ENCODE assay signal across 15 mouse cellular contexts in genomic region chr14:122483024-122483385, GRCm38 (mm10). TPM values are rescaled to one million over a fixed set of nuclear protein-coding genes. Genes with fewer than 3 reads are reported as not detected.
DNase-seq lines count a peak whose midpoint lies in the region; ATAC-seq lines count a peak whose summit lies in the region.
"Had no signal": no experiment of that assay in that cellular context is flagged by ENCODE, and none has a peak within 500 bp of the region (broad histone marks: within the 10 kb centered on the region; RNA-seq: fewer than 3 reads in every experiment).

No protein-coding gene starts in this region.

- peak overlapping the region; percentile 68 for H3K9ac ChIP-seq in forebrain, embryonic 13.5 days
- H3K9ac ChIP-seq in neural tube, embryonic 12.5 days = peak overlapping the region; percentile 52
- H3K9ac ChIP-seq: embryonic facial prominence, embryonic 15.5 days had no signal

- H3K9me3 ChIP-seq in forebrain, embryonic 13.5 days (replicated peaks) = no peaks in the 10 kb centered on the region
- no peaks in the 10 kb centered on the region for H3K9me3 ChIP-seq in limb, embryonic 10.5 days (replicated peaks)
- no peaks in the 10 kb centered on the region for H3K9me3 ChIP-seq in neural tube, embryonic 12.5 days
- H3K9me3 ChIP-seq: embryonic facial prominence, embryonic 15.5 days had no signal

- H3K27me3 ChIP-seq in forebrain, embryonic 13.5 days = peaks cover 78% of the 10 kb centered on the region
- peaks cover 80% of the 10 kb centered on the region for H3K27me3 ChIP-seq in limb, embryonic 10.5 days (ENCODE audit: low read depth, poor library complexity, severe bottlenecking)
- H3K27me3 ChIP-seq in neural tube, embryonic 12.5 days (replicated peaks) = peaks cover 66% of the 10 kb centered on the region

- WGBS in forebrain, embryonic 13.5 days = 12% methylated on average over 5 of the region's 5 CpGs
- under 1% methylated on average over 5 of the region's 5 CpGs for WGBS in limb, embryonic 10.5 days
- 3% methylated on average over 5 of the region's 5 CpGs for WGBS in neural tube, embryonic 12.5 days

- peaks cover 52% of the 10 kb centered on the region for H3K4me1 ChIP-seq in forebrain, embryonic 13.5 days
- H3K4me1 ChIP-seq in limb, embryonic 10.5 days = peaks cover 84% of the 10 kb centered on the region
- peaks cover 13% of the 10 kb centered on the region; the same call in 1 of the 2 replicates for H3K4me1 ChIP-seq in neural tube, embryonic 12.5 days

- no peak for ATAC-seq in cerebellum, adult (ENCODE audit: insufficient number of reproducible peaks, low FRiP score, low TSS enrichment)
- no peak for ATAC-seq in forebrain, embryonic 13.5 days
- ATAC-seq in neural tube, embryonic 12.5 days (ENCODE audit: low FRiP score, low read depth) = no peak
- ATAC-seq: intestine, postnatal 0 days had no signal

- H3K4me2 ChIP-seq in forebrain, embryonic 13.5 days = peak overlapping the region; percentile 57
- H3K4me2 ChIP-seq in neural tube, embryonic 12.5 days (replicated peaks) = peak overlapping the region; percentile 73
- H3K4me2 ChIP-seq: embryonic facial prominence, embryonic 15.5 days had no signal

- peak; percentile 34 for DNase-seq in cerebellum, adult 8-10 months
- DNase-seq in limb, embryonic 10.5 days (ENCODE audit: low spot score) = peak; percentile 56
- no peak for DNase-seq in yolk sac, embryonic 10.5 days (ENCODE audit: low spot score)
- no peak for DNase-seq in thymus, postnatal 14 days
- DNase-seq in frontal cortex, postnatal 25 days (ENCODE audit: low spot score in 2 of 2) = no peak
- DNase-seq: gastrocnemius, postnatal 10 days; right cerebral cortex, postnatal 4 days had no signal

- H3K4me3 ChIP-seq in forebrain, embryonic 13.5 days = peak overlapping the region; percentile 35
- peak overlapping the region; percentile 88 for H3K4me3 ChIP-seq in limb, embryonic 10.5 days
- H3K4me3 ChIP-seq in neural tube, embryonic 12.5 days = peak overlapping the region; percentile 28
- H3K4me3 ChIP-seq: embryonic facial prominence, embryonic 15.5 days had no signal

- H3K36me3 ChIP-seq in forebrain, embryonic 13.5 days (ENCODE audit: poor library complexity, severe bottlenecking) = peaks cover 9% of the 10 kb centered on the region; the same call in 1 of the 2 replicates
- peaks cover 11% of the 10 kb centered on the region for H3K36me3 ChIP-seq in limb, embryonic 10.5 days
- H3K36me3 ChIP-seq in neural tube, embryonic 12.5 days = no peaks in the 10 kb centered on the region
- H3K36me3 ChIP-seq: embryonic facial prominence, embryonic 15.5 days had no signal

- H3K27ac ChIP-seq in forebrain, embryonic 13.5 days = peak overlapping the region; percentile 86
- H3K27ac ChIP-seq in limb, embryonic 10.5 days = peak overlapping the region; percentile 83
- no peak overlapping the region for H3K27ac ChIP-seq in neural tube, embryonic 12.5 days
- H3K27ac ChIP-seq: embryonic facial prominence, embryonic 15.5 days had no signal

RNA-seq across cellular contexts. Expression of gene Gm10837, which starts 7.4 kb away (rescaled TPM):
- 0.48 and 0.56 TPM in 2 replicates for polyA plus RNA-seq in forebrain, embryonic 13.5 days (2015; fragmentation: Nextera tagmentation; extraction: Ambion mirVana)
- not detected in 2 replicates for polyA plus RNA-seq in limb, embryonic 10.5 days (2016; fragmentation: Nextera tagmentation; extraction: Ambion mirVana)
- polyA plus RNA-seq in neural tube, embryonic 12.5 days (2016; fragmentation: Nextera tagmentation; extraction: Ambion mirVana) = 0.57 and 0.68 TPM in 2 replicates
- polyA plus RNA-seq: embryonic facial prominence, embryonic 15.5 days; heart, embryonic 14.5 days; intestine, postnatal 0 days; liver, adult 2 months; stomach, embryonic 16.5 days had no signal

RNA-seq across cellular contexts. Expression of gene Zic2, which starts 7.8 kb away (rescaled TPM):
- polyA plus RNA-seq in forebrain, embryonic 13.5 days (2015; fragmentation: Nextera tagmentation; extraction: Ambion mirVana) = 10.1 and 12.0 TPM in 2 replicates
- polyA plus RNA-seq in limb, embryonic 10.5 days (2016; fragmentation: Nextera tagmentation; extraction: Ambion mirVana) = 5.0 and 5.1 TPM in 2 replicates
- polyA plus RNA-seq in neural tube, embryonic 12.5 days (2016; fragmentation: Nextera tagmentation; extraction: Ambion mirVana) = 11.6 and 13.4 TPM in 2 replicates
- polyA plus RNA-seq: heart, embryonic 14.5 days; intestine, postnatal 0 days; liver, adult 2 months; stomach, embryonic 16.5 days had no signal

RNA-seq across cellular contexts. Expression of gene Zic5, which starts 17.5 kb away (rescaled TPM):
- 17.3 and 19.5 TPM in 2 replicates for polyA plus RNA-seq in forebrain, embryonic 13.5 days (2015; fragmentation: Nextera tagmentation; extraction: Ambion mirVana)
- polyA plus RNA-seq in limb, embryonic 10.5 days (2016; fragmentation: Nextera tagmentation; extraction: Ambion mirVana) = 13.8 and 14.9 TPM in 2 replicates
- 11.3 and 14.3 TPM in 2 replicates for polyA plus RNA-seq in neural tube, embryonic 12.5 days (2016; fragmentation: Nextera tagmentation; extraction: Ambion mirVana)
- polyA plus RNA-seq: intestine, postnatal 0 days; liver, adult 2 months; stomach, embryonic 16.5 days had no signal

RNA-seq across cellular contexts. Expression of gene Gm5089, which starts 32.1 kb away (rescaled TPM):
- polyA plus RNA-seq in forebrain, embryonic 13.5 days (2015; fragmentation: Nextera tagmentation; extraction: Ambion mirVana) = 1.6 and 2.1 TPM in 2 replicates
- polyA plus RNA-seq in limb, embryonic 10.5 days (2016; fragmentation: Nextera tagmentation; extraction: Ambion mirVana) = 0.36 and 0.56 TPM in 2 replicates
- 1.3 TPM in 2 replicates for polyA plus RNA-seq in neural tube, embryonic 12.5 days (2016; fragmentation: Nextera tagmentation; extraction: Ambion mirVana)
- polyA plus RNA-seq: heart, embryonic 14.5 days; intestine, postnatal 0 days; liver, adult 2 months; stomach, embryonic 16.5 days had no signal

RNA-seq across cellular contexts. Expression of gene Pcca, which starts 51.1 kb away (rescaled TPM):
- 25.2 and 27.1 TPM in 2 replicates for polyA plus RNA-seq in forebrain, embryonic 13.5 days (2015; fragmentation: Nextera tagmentation; extraction: Ambion mirVana)
- polyA plus RNA-seq in limb, embryonic 10.5 days (2016; fragmentation: Nextera tagmentation; extraction: Ambion mirVana) = 32.4 and 35.8 TPM in 2 replicates
- polyA plus RNA-seq in neural tube, embryonic 12.5 days (2016; fragmentation: Nextera tagmentation; extraction: Ambion mirVana) = 33.0 and 35.0 TPM in 2 replicates

Comparison
In these comparisons a context has a peak if more than half of its experiments do, and no peak if none do; other contexts are left out.
1. DNase-seq: peak in cerebellum, adult 8-10 months (single experiment) and limb, embryonic 10.5 days (single experiment); none in yolk sac, embryonic 10.5 days (single experiment), thymus, postnatal 14 days (single experiment) and frontal cortex, postnatal 25 days (0 of 2).
2. H3K4me3 ChIP-seq: peak in every context shown above with its lines; median percentile 88 in limb, embryonic 10.5 days; 35 in forebrain, embryonic 13.5 days; 28 in neural tube, embryonic 12.5 days.